Mouse (Mus musculus): ENCODE data around the gene Agtrap.
"Not testable (repeated sequence)": the region's sequence is repeated elsewhere in the genome, so short reads cannot be mapped to it uniquely, and the experiment has no call there.

Gene Agtrap

GRCm38 (mm10) chr4:148087907-148088527 is at the start of gene Agtrap:
Gene Agtrap (minus strand): TSS chr4:148088031.
- DNase-seq (ENCODE audit: low spot score in 2 of 2): peak; percentile 82 to 83

- DNase-seq (ENCODE audit: low spot score in 2 of 2): no peak
Observed at GRCm38 (mm10) chr4:148137503-148137902, 49.7 kb upstream of the Agtrap start.

- no peak for DNase-seq (ENCODE audit: low spot score in 2 of 2)
Observed at GRCm38 (mm10) chr4:148134988-148135387, 47.2 kb upstream of the Agtrap start.

- no peak for DNase-seq (ENCODE audit: low spot score in 2 of 2)
Observed at GRCm38 (mm10) chr4:148131497-148132081, 43.8 kb upstream of the Agtrap start.

- DNase-seq (ENCODE audit: low spot score in 2 of 2): no peak
Observed at GRCm38 (mm10) chr4:148130561-148131413, 43.0 kb upstream of the Agtrap start, which contains the start of gene Draxin. Gene Draxin (minus strand): TSS chr4:148130698.

- no peak for DNase-seq (ENCODE audit: low spot score in 2 of 2)
Observed at GRCm38 (mm10) chr4:148130133-148130532, 42.3 kb upstream of the Agtrap start, which contains the start of gene Mad2l2. Gene Mad2l2 (plus strand): TSS chr4:148130384.

- no peak for DNase-seq (ENCODE audit: low spot score in 2 of 2)
Observed at GRCm38 (mm10) chr4:148128672-148129071, 40.8 kb upstream of the Agtrap start.

- no peak for DNase-seq (ENCODE audit: low spot score in 2 of 2)
Observed at GRCm38 (mm10) chr4:148128241-148128640, 40.4 kb upstream of the Agtrap start.

- no peak for DNase-seq (ENCODE audit: low spot score in 2 of 2)
Observed at GRCm38 (mm10) chr4:148122694-148123066, 34.8 kb upstream of the Agtrap start.

- no peak for DNase-seq (ENCODE audit: low spot score in 2 of 2)
Observed at GRCm38 (mm10) chr4:148121982-148122693, 34.3 kb upstream of the Agtrap start.

- peak in 1 of 2 experiments; percentile 40 for DNase-seq (ENCODE audit: low spot score in 2 of 2)
Observed at GRCm38 (mm10) chr4:148121362-148121761, 33.5 kb upstream of the Agtrap start.

GRCm38 (mm10) chr4:148120555-148120954 is 32.7 kb upstream of the Agtrap start:
- no peak for DNase-seq (ENCODE audit: low spot score in 2 of 2)

GRCm38 (mm10) chr4:148119578-148119977 is 31.7 kb upstream of the Agtrap start:
- DNase-seq (ENCODE audit: low spot score in 2 of 2): not testable (repeated sequence)

GRCm38 (mm10) chr4:148117392-148117791 is 29.6 kb upstream of the Agtrap start:
- no peak for DNase-seq (ENCODE audit: low spot score in 2 of 2)

GRCm38 (mm10) chr4:148116657-148117056 is 28.8 kb upstream of the Agtrap start:
- DNase-seq (ENCODE audit: low spot score in 2 of 2): no peak

GRCm38 (mm10) chr4:148115467-148115866 is 27.6 kb upstream of the Agtrap start:
- no peak for DNase-seq (ENCODE audit: low spot score in 2 of 2)

- DNase-seq (ENCODE audit: low spot score in 2 of 2): peak; percentile 56 to 75
Observed at GRCm38 (mm10) chr4:148114758-148115391, 27.0 kb upstream of the Agtrap start.

GRCm38 (mm10) chr4:148112519-148112918 is 24.7 kb upstream of the Agtrap start:
- DNase-seq (ENCODE audit: low spot score in 2 of 2): no peak

- DNase-seq (ENCODE audit: low spot score in 2 of 2): no peak
Observed at GRCm38 (mm10) chr4:148109215-148109614, 21.4 kb upstream of the Agtrap start.

GRCm38 (mm10) chr4:148108565-148109100 is 20.8 kb upstream of the Agtrap start:
- DNase-seq (ENCODE audit: low spot score in 2 of 2): no peak
